ENCODE assay signal across 21 mouse cellular contexts in genomic region chr8:61470213-61470612, GRCm38 (mm10). TPM values are rescaled to one million over a fixed set of nuclear protein-coding genes. Genes with fewer than 3 reads are reported as not detected.
DNase-seq lines count a peak whose midpoint lies in the region; ATAC-seq lines count a peak whose summit lies in the region.
"Had no signal": no experiment of that assay in that cellular context is flagged by ENCODE, and none has a peak within 500 bp of the region (broad histone marks: within the 10 kb centered on the region; RNA-seq: fewer than 3 reads in every experiment).

No protein-coding gene starts in this region.

- no peak for DNase-seq in frontal cortex, postnatal 25 days (ENCODE audit: low spot score in 2 of 2)
- DNase-seq in heart, adult 11 months, result peak; percentile 11
- no peak for DNase-seq in heart, adult 8-10 months (ENCODE audit: low spot score)
- peak; percentile 21 for DNase-seq in right cerebral cortex, adult 18-20 months
- no peak for DNase-seq in right cerebral cortex, postnatal 4 days
- DNase-seq in brain, adult 2 months (ENCODE audit: low read depth, low spot score), result peak; percentile 33
- no peak for DNase-seq in thymus, postnatal 10 days (ENCODE audit: low spot score in 2 of 2)
- DNase-seq: adrenal gland, adult 2 months; adrenal gland, adult 8-10 months; adrenal gland, postnatal 10 days; adrenal gland, postnatal 14 days; adrenal gland, postnatal 25 days; adrenal gland, postnatal 36 days; B cell, adult 2 months; cerebellum, adult 11 months; cerebellum, adult 11-12 months; cerebellum, adult 18-20 months had no signal

- ATAC-seq in frontal cortex, adult (ENCODE audit: low TSS enrichment), result peak; percentile 90
- ATAC-seq: activated CD4-positive, CD25-positive, alpha-beta regulatory T cell, adult 4 months; CD4-positive, CD25-positive, alpha-beta regulatory T cell, adult 4 months; Patski had no signal

RNA-seq across cellular contexts. Expression of gene Cbr4, which starts 17.3 kb away (rescaled TPM):
- total RNA-seq in heart, adult 8-10 months (2022), result 100 to 1,000 TPM in 1 of 4 experiments, 10 to 100 TPM in 3; 68.5 to 102 (median 93.4) TPM

Comparison
In these comparisons a context has a peak if more than half of its experiments do, and no peak if none do; other contexts are left out.
1. DNase-seq: peak in heart, adult 11 months (single experiment), right cerebral cortex, adult 18-20 months (single experiment) and brain, adult 2 months (single experiment); none in frontal cortex, postnatal 25 days (0 of 2), heart, adult 8-10 months (single experiment), right cerebral cortex, postnatal 4 days (single experiment) and thymus, postnatal 10 days (0 of 2).